Mouse (Mus musculus) limb, embryonic 14.5 days (tissue): ENCODE measurements at regions not wholly inside any gene's neighbourhood (a gene's known extent, or its start where the extent isn't known, plus 50 kb on each side); places are given as distances from the start of the nearest gene placed in this dataset.
"Not testable (repeated sequence)": the region's sequence is repeated elsewhere in the genome, so short reads cannot be mapped to it uniquely, and the experiment has no call there.

Source experiments
- ATAC-seq: fragments of 200-750 bp; cut with Nextera tagmentation; 2 replicates; pipeline ENCODE4 v1.8.0; 2017; ENCODE audit warnings: low read depth, moderate number of reproducible peaks, moderate TSS enrichment; ENCODE audit not compliant: low FRiP score
- DNase-seq: peaks from one replicate; pipeline ENCODE4 v3.0.0-alpha.2; 2015; ENCODE audit warnings: low spot score
- H3K27ac ChIP-seq: fragments of 300-500 bp; sonication (generic); replicated peaks from 2 replicates; pipeline ENCODE4 v1.5.1; 2014; ENCODE audit warnings: low read depth, mild to moderate bottlenecking, low read length, moderate library complexity, mixed read lengths
- H3K27me3 ChIP-seq: fragments of 300-500 bp; sonication (generic); 2 replicates; pipeline ENCODE4 v1.6.1; 2014; ENCODE audit warnings: low read length, mixed read lengths; ENCODE audit not compliant: control insufficient read depth, insufficient read depth
- H3K36me3 ChIP-seq: fragments of 300-500 bp; sonication (generic); 2 replicates; pipeline ENCODE4 v1.6.1; 2014; ENCODE audit warnings: mild to moderate bottlenecking, low read length, moderate library complexity, mixed read lengths; ENCODE audit not compliant: control insufficient read depth, insufficient read depth
- H3K4me1 ChIP-seq: fragments of 300-500 bp; sonication (generic); 2 replicates; pipeline ENCODE4 v1.6.1; 2014; ENCODE audit warnings: antibody characterized with exemption, low read length, mixed read lengths; ENCODE audit not compliant: control insufficient read depth, insufficient read depth
- H3K4me2 ChIP-seq: fragments of 300-500 bp; sonication (generic); replicated peaks from 2 replicates; pipeline ENCODE4 v1.6.1; 2014; ENCODE audit warnings: low read depth, mild to moderate bottlenecking, low read length, moderate library complexity; ENCODE audit not compliant: severe bottlenecking
- H3K4me3 ChIP-seq: fragments of 300-500 bp; sonication (generic); replicated peaks from 2 replicates; pipeline ENCODE4 v1.5.1; 2014; ENCODE audit warnings: low read length
- H3K9ac ChIP-seq: fragments of 300-500 bp; sonication (generic); 2 replicates; pipeline ENCODE4 v1.6.1; 2014; ENCODE audit warnings: mild to moderate bottlenecking, low read depth, low read length, moderate library complexity; ENCODE audit not compliant: severe bottlenecking
- H3K9me3 ChIP-seq: fragments of 300-500 bp; sonication (generic); 2 replicates; pipeline ENCODE4 v1.6.1; 2016; ENCODE audit warnings: low read length; ENCODE audit not compliant: control insufficient read depth
- POLR2A ChIP-seq: fragments of 200-500 bp; IDR thresholded peaks from 2 replicates; pipeline ENCODE4 v1.8.0; 2012; ENCODE audit warnings: inconsistent platforms, mild to moderate bottlenecking, moderate library complexity, borderline replicate concordance; ENCODE audit not compliant: insufficient read depth, insufficient read length; ENCODE audit errors: extremely low read depth
- WGBS: fragments of 180-500 bp; shearing (Covaris S2); extraction: QIAGEN DNeasy Blood & Tissue Kit; methylation state at CpG from one replicate; pipeline ENCODE4 v1.1.7; 2014; 5-methylcytosine and 5-hydroxymethylcytosine counted together

DNA sequence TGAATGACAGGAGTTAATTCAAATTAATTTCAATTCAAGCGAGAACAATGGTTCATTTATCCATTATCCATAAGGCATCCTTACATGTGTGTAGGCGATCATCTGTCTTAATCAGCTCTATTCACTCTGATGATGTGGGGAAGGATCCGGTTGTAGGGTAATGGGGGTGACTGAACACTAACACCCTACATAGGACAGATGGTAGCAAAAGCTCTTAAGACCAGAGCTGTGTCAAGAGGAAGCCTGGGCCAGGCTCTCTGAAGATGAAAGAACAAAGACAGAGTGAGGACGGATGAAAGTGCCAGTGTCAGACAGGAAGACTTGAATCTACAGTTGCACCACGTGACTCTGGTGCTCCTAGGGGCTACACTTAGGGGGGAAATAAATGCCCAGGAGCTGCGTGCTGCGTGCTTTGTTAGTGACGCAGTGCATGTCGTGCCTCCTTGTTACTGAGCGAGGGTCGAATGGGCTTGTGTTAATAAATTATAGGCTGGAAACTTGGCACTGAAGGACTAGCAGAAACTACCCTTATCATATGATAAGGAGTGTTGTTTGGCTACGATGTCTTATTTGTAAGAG, 107.1 kb upstream of the Steap1 start:
- no peak for ATAC-seq
- no peak overlapping the region for H3K9ac ChIP-seq
- H3K27me3 ChIP-seq = no peaks in the 10 kb centered on the region
- H3K4me3 ChIP-seq = no peak overlapping the region
- H3K27ac ChIP-seq = no peak overlapping the region
- DNase-seq = no peak
- 79% methylated on average over 12 of the region's 12 CpGs for WGBS
- H3K9me3 ChIP-seq = no peaks in the 10 kb centered on the region
- no peak overlapping the region for H3K4me2 ChIP-seq
- no peaks in the 10 kb centered on the region for H3K36me3 ChIP-seq
- H3K4me1 ChIP-seq = no peaks in the 10 kb centered on the region
- TF ChIP-seq POLR2A = no peak

- TF ChIP-seq POLR2A = no peak
- 57% methylated on average over 9 of the region's 9 CpGs for WGBS
- DNase-seq = peak; percentile 72
- no peak overlapping the region for H3K4me3 ChIP-seq
- no peaks in the 10 kb centered on the region for H3K27me3 ChIP-seq
- H3K9me3 ChIP-seq = no peaks in the 10 kb centered on the region
- no peak overlapping the region for H3K9ac ChIP-seq
- no peak overlapping the region for H3K4me2 ChIP-seq
- no peak for ATAC-seq
- no peaks in the 10 kb centered on the region for H3K36me3 ChIP-seq
- H3K4me1 ChIP-seq = no peaks in the 10 kb centered on the region
- no peak overlapping the region for H3K27ac ChIP-seq
Observed at GRCm38 (mm10) chr5:5845805-5846496, 96.8 kb upstream of the Steap1 start.

GRCm38 (mm10) chr5:5844312-5844711, 95.2 kb upstream of the Steap1 start:
- Histone ChIP-seq H3K36me3 (no peaks in the 10 kb centered on the region), H3K4me2 (no peak overlapping the region), H3K9ac (no peak overlapping the region), H3K4me1 (no peaks in the 10 kb centered on the region), H3K4me3 (no peak overlapping the region), H3K9me3 (no peaks in the 10 kb centered on the region), H3K27ac (no peak overlapping the region), H3K27me3 (no peaks in the 10 kb centered on the region)
- no peak for ATAC-seq
- DNase-seq = no peak
- TF ChIP-seq POLR2A = no peak
- WGBS = 85% methylated on average over 3 of the region's 3 CpGs

DNA sequence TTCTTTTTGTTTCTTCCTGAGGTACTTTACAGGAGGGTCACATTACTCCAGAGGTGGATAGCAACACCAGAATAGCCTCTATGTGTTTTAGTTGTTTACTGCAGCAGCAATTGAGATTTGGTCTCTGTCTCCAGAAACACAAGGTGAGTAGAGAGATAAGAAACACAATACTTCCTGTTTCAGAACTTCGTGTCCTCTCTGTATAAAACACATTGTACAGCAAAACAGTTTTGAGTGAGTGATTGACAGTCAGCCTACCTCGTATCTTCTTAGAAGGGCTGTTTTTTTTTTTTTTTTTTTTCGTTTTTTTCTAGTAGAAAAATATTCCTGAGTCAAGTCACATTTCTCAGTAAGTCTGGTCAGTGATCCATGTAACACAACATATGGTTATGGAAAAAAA, 89.6 kb upstream of the Steap1 start:
- Histone ChIP-seq H3K36me3 (no peaks in the 10 kb centered on the region), H3K9ac (no peak overlapping the region), H3K27ac (no peak overlapping the region), H3K4me3 (no peak overlapping the region), H3K9me3 (no peaks in the 10 kb centered on the region), H3K4me1 (no peaks in the 10 kb centered on the region), H3K27me3 (no peaks in the 10 kb centered on the region), H3K4me2 (no peak overlapping the region)
- ATAC-seq (no peak), DNase-seq (no peak)
- 67% methylated on average over 3 of the region's 3 CpGs for WGBS
- TF ChIP-seq POLR2A = no peak

DNA sequence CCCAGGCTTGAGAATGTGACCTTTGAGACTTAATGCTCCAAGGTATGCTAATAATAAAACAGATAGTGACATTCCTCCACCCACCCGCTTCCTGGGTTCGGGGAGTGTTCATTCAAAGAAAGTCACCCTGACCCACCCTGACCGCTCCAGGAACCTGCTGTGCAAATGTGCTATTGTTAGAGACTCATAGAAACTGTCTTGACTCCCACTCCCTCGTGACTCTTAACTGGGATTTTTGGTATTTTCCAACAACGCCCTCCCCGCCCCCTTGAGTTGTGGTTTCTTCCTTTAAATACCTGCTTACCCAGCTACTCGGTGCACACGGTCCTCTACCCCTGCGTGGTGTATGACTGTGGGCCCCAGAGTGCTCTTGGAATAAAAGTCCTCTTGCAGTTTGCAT, 73.5 kb upstream of the Steap1 start:
- not testable (repeated sequence) for ATAC-seq, H3K9me3 ChIP-seq, H3K4me3 ChIP-seq, H3K36me3 ChIP-seq, H3K27ac ChIP-seq, DNase-seq, H3K27me3 ChIP-seq, H3K4me1 ChIP-seq, H3K4me2 ChIP-seq, H3K9ac ChIP-seq
- 83% methylated on average over 9 of the region's 9 CpGs for WGBS
